Mouse (Mus musculus): ENCODE data around the gene Adat2. TPM values are rescaled to one million over a fixed set of nuclear protein-coding genes. Genes with fewer than 3 reads are reported as not detected.

Adat2 gene
- polyA plus RNA-seq, 2 experiments = 4.8 to 10.2 TPM

- Histone ChIP-seq H3K4me1 (ENCODE audit: control insufficient read depth, insufficient read depth, low read length) (peaks cover 17% of the 10 kb centered on the region), H3K4me3 (replicated peaks; ENCODE audit: low read length) (peak overlapping the region; percentile 27), H3K27me3 (ENCODE audit: control insufficient read depth, insufficient read depth, low read length) (no peaks in the 10 kb centered on the region), H3K9me3 (ENCODE audit: control insufficient read depth, low read length) (no peaks in the 10 kb centered on the region), H3K36me3 (ENCODE audit: control insufficient read depth, insufficient read depth, low read length) (peaks cover 22% of the 10 kb centered on the region), H3K27ac (replicated peaks; ENCODE audit: low read depth, low read length) (no peak overlapping the region), H3K9ac (ENCODE audit: low read depth, low read length, severe bottlenecking) (no peak overlapping the region), H3K4me2 (replicated peaks; ENCODE audit: low read depth, low read length, severe bottlenecking) (peak overlapping the region; percentile 55)
- TF ChIP-seq POLR2A (IDR thresholded peaks at IDR 0.05; ENCODE audit: borderline replicate concordance, extremely low read depth, insufficient read depth, insufficient read length) = no peak
- DNase-seq (ENCODE audit: low spot score) (peak; percentile 80), ATAC-seq (ENCODE audit: low FRiP score, low read depth) (peak; percentile 73; the same call in 1 of the 2 replicates)
- WGBS = 23% methylated on average over 24 of the region's 24 CpGs
These were observed 11.8 kb downstream of the Adat2 start for GRCm38 (mm10) chr10:13564364-13565079.

DNA sequence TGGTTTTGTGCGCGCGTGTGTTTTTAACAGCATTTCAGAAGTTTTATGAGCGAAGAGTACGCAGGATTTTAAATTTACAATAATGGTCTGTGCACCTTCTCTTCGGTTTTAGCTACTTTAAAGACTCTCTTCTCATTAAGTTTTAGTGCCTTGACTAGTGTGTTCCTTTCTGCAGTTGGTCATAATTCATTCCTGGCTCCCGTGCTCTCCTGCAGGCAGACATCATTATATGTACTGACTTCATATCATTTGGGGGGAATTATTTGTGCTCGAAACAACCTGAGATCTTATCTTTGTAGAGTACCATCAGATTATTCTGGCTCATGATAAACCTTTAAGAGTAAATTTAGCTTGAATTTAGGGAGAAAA lies 12.4 kb downstream of the Adat2 start:
- Histone ChIP-seq H3K9ac (ENCODE audit: low read depth, low read length, severe bottlenecking) (no peak overlapping the region), H3K4me1 (ENCODE audit: control insufficient read depth, insufficient read depth, low read length) (peaks cover 22% of the 10 kb centered on the region), H3K9me3 (ENCODE audit: control insufficient read depth, low read length) (no peaks in the 10 kb centered on the region), H3K36me3 (ENCODE audit: control insufficient read depth, insufficient read depth, low read length) (peaks cover 22% of the 10 kb centered on the region), H3K4me3 (replicated peaks; ENCODE audit: low read length) (peak overlapping the region; percentile 27), H3K27me3 (ENCODE audit: control insufficient read depth, insufficient read depth, low read length) (no peaks in the 10 kb centered on the region), H3K4me2 (replicated peaks; ENCODE audit: low read depth, low read length, severe bottlenecking) (peak overlapping the region; percentile 55), H3K27ac (replicated peaks; ENCODE audit: low read depth, low read length) (no peak overlapping the region)
- TF ChIP-seq POLR2A (IDR thresholded peaks at IDR 0.05; ENCODE audit: borderline replicate concordance, extremely low read depth, insufficient read depth, insufficient read length) = no peak
- ATAC-seq (ENCODE audit: low FRiP score, low read depth) (peak; percentile 21; the same call in 1 of the 2 replicates), DNase-seq (ENCODE audit: low spot score) (no peak)
- 10% methylated on average over 8 of the region's 8 CpGs for whole genome bisulfite sequencing

GRCm38 (mm10) chr10:13566393-13566792 lies 13.7 kb downstream of the Adat2 start:
- no peak for DNase-seq (ENCODE audit: low spot score)
- WGBS = 57% methylated on average over 13 of the region's 13 CpGs

GRCm38 (mm10) chr10:13569818-13570217 lies 17.1 kb downstream of the Adat2 start:
- no peak for TF ChIP-seq POLR2A (IDR thresholded peaks at IDR 0.05; ENCODE audit: borderline replicate concordance, extremely low read depth, insufficient read depth, insufficient read length)
- Histone ChIP-seq H3K27ac (replicated peaks; ENCODE audit: low read depth, low read length) (no peak overlapping the region), H3K4me1 (ENCODE audit: control insufficient read depth, insufficient read depth, low read length) (peaks cover 28% of the 10 kb centered on the region), H3K27me3 (ENCODE audit: control insufficient read depth, insufficient read depth, low read length) (no peaks in the 10 kb centered on the region), H3K36me3 (ENCODE audit: control insufficient read depth, insufficient read depth, low read length) (no peaks in the 10 kb centered on the region), H3K4me2 (replicated peaks; ENCODE audit: low read depth, low read length, severe bottlenecking) (no peak overlapping the region), H3K9ac (ENCODE audit: low read depth, low read length, severe bottlenecking) (no peak overlapping the region), H3K4me3 (replicated peaks; ENCODE audit: low read length) (no peak overlapping the region), H3K9me3 (ENCODE audit: control insufficient read depth, low read length) (no peaks in the 10 kb centered on the region)
- WGBS = 32% methylated on average over 7 of the region's 7 CpGs
- ATAC-seq (ENCODE audit: low FRiP score, low read depth) = no peak
- DNase-seq (ENCODE audit: low spot score) = no peak

More at GRCm38 (mm10) chr10:13566393-13566792, 13.7 kb downstream of the Adat2 start:
- ATAC-seq (ENCODE audit: low FRiP score, low read depth) = no peak
- H3K9ac ChIP-seq (ENCODE audit: low read depth, low read length, severe bottlenecking) = no peak overlapping the region
- no peak overlapping the region for H3K27ac ChIP-seq (replicated peaks; ENCODE audit: low read depth, low read length)
- H3K4me3 ChIP-seq (replicated peaks; ENCODE audit: low read length) = no peak overlapping the region
- H3K4me2 ChIP-seq (replicated peaks; ENCODE audit: low read depth, low read length, severe bottlenecking) = no peak overlapping the region
- no peaks in the 10 kb centered on the region for H3K27me3 ChIP-seq (ENCODE audit: control insufficient read depth, insufficient read depth, low read length)
- H3K9me3 ChIP-seq (ENCODE audit: control insufficient read depth, low read length) = no peaks in the 10 kb centered on the region
- peaks cover 14% of the 10 kb centered on the region for H3K36me3 ChIP-seq (ENCODE audit: control insufficient read depth, insufficient read depth, low read length)
- no peak for TF ChIP-seq POLR2A (IDR thresholded peaks at IDR 0.05; ENCODE audit: borderline replicate concordance, extremely low read depth, insufficient read depth, insufficient read length)
- peaks cover 33% of the 10 kb centered on the region for H3K4me1 ChIP-seq (ENCODE audit: control insufficient read depth, insufficient read depth, low read length)

- no peaks in the 10 kb centered on the region for H3K9me3 ChIP-seq (ENCODE audit: control insufficient read depth, low read length)
- no peak overlapping the region for H3K9ac ChIP-seq (ENCODE audit: low read depth, low read length, severe bottlenecking)
- DNase-seq (ENCODE audit: low spot score) (peak; percentile 14), ATAC-seq (ENCODE audit: low FRiP score, low read depth) (no peak)
- H3K4me2 ChIP-seq (replicated peaks; ENCODE audit: low read depth, low read length, severe bottlenecking) = no peak overlapping the region
- H3K4me3 ChIP-seq (replicated peaks; ENCODE audit: low read length) = no peak overlapping the region
- TF ChIP-seq POLR2A (IDR thresholded peaks at IDR 0.05; ENCODE audit: borderline replicate concordance, extremely low read depth, insufficient read depth, insufficient read length) = no peak
- H3K4me1 ChIP-seq (ENCODE audit: control insufficient read depth, insufficient read depth, low read length) = peaks cover 24% of the 10 kb centered on the region
- H3K27me3 ChIP-seq (ENCODE audit: control insufficient read depth, insufficient read depth, low read length) = no peaks in the 10 kb centered on the region
- 57% methylated on average over 9 of the region's 9 CpGs for WGBS
- H3K27ac ChIP-seq (replicated peaks; ENCODE audit: low read depth, low read length) = no peak overlapping the region
- no peaks in the 10 kb centered on the region for H3K36me3 ChIP-seq (ENCODE audit: control insufficient read depth, insufficient read depth, low read length)
These were observed 18.2 kb downstream of the Adat2 start for GRCm38 (mm10) chr10:13570697-13571538.

Data from limb, embryonic 14.5 days (tissue).